Mouse (Mus musculus) stomach, embryonic 15.5 days (tissue): Measurements from ENCODE around the gene Olfr657. TPM values are rescaled to one million over a fixed set of nuclear protein-coding genes. Genes with fewer than 3 reads are reported as not detected.

ENCODE experiments used
- ATAC-seq: fragments of 200-750 bp; cut with Nextera tagmentation; 2 replicates; pipeline ENCODE4 v1.8.0; 2017; ENCODE audit warnings: low read depth, moderate number of reproducible peaks, moderate TSS enrichment; ENCODE audit not compliant: insufficient read depth, low FRiP score
- H3K27ac ChIP-seq: fragments of 300-500 bp; sonication (generic); 2 replicates; pipeline ENCODE4 v1.5.1; 2015; ENCODE audit warnings: mild to moderate bottlenecking, inconsistent platforms
- H3K27me3 ChIP-seq: fragments of 300-500 bp; sonication (generic); replicated peaks from 2 replicates; pipeline ENCODE4 v1.6.1; 2015; ENCODE audit warnings: inconsistent platforms
- H3K36me3 ChIP-seq: fragments of 300-500 bp; sonication (generic); 2 replicates; pipeline ENCODE4 v1.6.1; 2015; ENCODE audit warnings: inconsistent platforms
- H3K4me1 ChIP-seq: fragments of 300-500 bp; sonication (generic); 2 replicates; pipeline ENCODE4 v1.6.1; 2015; ENCODE audit warnings: inconsistent platforms
- H3K4me2 ChIP-seq: fragments of 300-500 bp; sonication (generic); 2 replicates; pipeline ENCODE4 v1.6.1; 2015; ENCODE audit warnings: mild to moderate bottlenecking, inconsistent platforms
- H3K4me3 ChIP-seq: fragments of 300-500 bp; sonication (generic); replicated peaks from 2 replicates; pipeline ENCODE4 v1.5.1; 2015; ENCODE audit warnings: inconsistent platforms
- H3K9ac ChIP-seq: fragments of 300-500 bp; sonication (generic); 2 replicates; pipeline ENCODE4 v1.6.1; 2015; ENCODE audit warnings: inconsistent platforms
- H3K9me3 ChIP-seq: fragments of 300-500 bp; sonication (generic); 2 replicates; pipeline ENCODE4 v1.6.1; 2016; ENCODE audit warnings: inconsistent platforms
- WGBS: fragments of 180-500 bp; shearing (Covaris S2); methylation state at CpG from one replicate; pipeline ENCODE4 v1.1.7; 2015; 5-methylcytosine and 5-hydroxymethylcytosine counted together
- polyA plus RNA-seq: library from polyadenylated mRNA; unstranded; fragments of >200 nt; fragmentation: Nextera tagmentation; extraction: Ambion mirVana; gene quantifications from 2 replicates; pipeline ENCODE4 v1.2.1, GENCODE M21; 2015

The Olfr657 gene
- polyA plus RNA-seq, 1 experiment from 2014 or later = not detected

DNA sequence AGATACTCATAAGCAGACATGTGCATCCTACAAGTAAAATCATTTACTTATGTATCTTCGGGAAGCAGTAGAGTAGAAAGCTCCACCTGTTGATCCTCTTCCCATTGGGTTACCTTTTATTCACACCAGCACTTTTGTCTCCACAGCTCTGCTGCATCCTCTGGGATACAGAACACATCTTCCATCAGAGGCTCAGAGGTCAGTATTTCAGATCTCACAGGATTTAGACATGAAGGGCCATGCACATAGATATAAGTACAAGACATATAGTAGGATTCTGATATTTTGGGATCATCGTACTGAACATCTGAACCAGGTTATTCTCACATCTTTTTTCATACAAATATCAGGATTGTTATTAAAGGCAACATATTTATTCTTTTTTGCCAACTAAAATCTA, 61.6 kb downstream of the Olfr657 start, which contains the start of gene Olfr661:
Gene Olfr661, plus strand, starts transcription at position 301 of the 400 bp plus-strand sequence.
- no peak within 1 kb of the TSS for H3K27ac ChIP-seq
- no peak within 1 kb of the TSS for H3K4me3 ChIP-seq
- 83% methylated on average over 2 of the region's 2 CpGs for WGBS
- H3K9me3 ChIP-seq = no peaks in the 10 kb centered on the region
- no peak within 1 kb of the TSS for H3K9ac ChIP-seq
- no peaks in the 10 kb centered on the region for H3K36me3 ChIP-seq
- no peaks in the 10 kb centered on the region for H3K27me3 ChIP-seq
- no peak for ATAC-seq
- no peaks in the 10 kb centered on the region for H3K4me1 ChIP-seq
- no peak within 1 kb of the TSS for H3K4me2 ChIP-seq

Other genes with a start within 250 kb of the Olfr657 start
- 0.35 and 0.54 TPM in 2 replicates for gene Trim30c, start 224.0 kb upstream of the Olfr657 start, polyA plus RNA-seq
- 1.8 and 2.2 TPM in 2 replicates for gene Trim30a, start 159.6 kb upstream of the Olfr657 start, polyA plus RNA-seq
- 0.64 and 0.74 TPM in 2 replicates for gene Trim30d, start 116.9 kb upstream of the Olfr657 start, polyA plus RNA-seq
- gene Olfr651, start 74.7 kb upstream of the Olfr657 start, polyA plus RNA-seq = not detected in 2 replicates
- not detected in 2 replicates for gene Olfr652, start 63.9 kb upstream of the Olfr657 start, polyA plus RNA-seq
- gene Olfr653, start 47.5 kb upstream of the Olfr657 start, polyA plus RNA-seq = not detected in 2 replicates
- not detected in 2 replicates for gene Olfr654, start 37.8 kb upstream of the Olfr657 start, polyA plus RNA-seq
- gene Olfr655, start 23.0 kb upstream of the Olfr657 start, polyA plus RNA-seq = not detected in 2 replicates
- not detected in 2 replicates for gene Olfr656, start 10.8 kb upstream of the Olfr657 start, polyA plus RNA-seq
- not detected in 2 replicates for gene Olfr658, start 22.5 kb downstream of the Olfr657 start, polyA plus RNA-seq
- gene Olfr659, start 42.0 kb downstream of the Olfr657 start, polyA plus RNA-seq = not detected in 2 replicates
- not detected in 2 replicates for gene Olfr661, start 61.7 kb downstream of the Olfr657 start, polyA plus RNA-seq
- not detected in 2 replicates for gene Usp17le, start 152.7 kb downstream of the Olfr657 start, polyA plus RNA-seq
- not detected in 2 replicates for gene Usp17lb, start 217.8 kb downstream of the Olfr657 start, polyA plus RNA-seq
- gene Usp17la, start 232.2 kb downstream of the Olfr657 start, polyA plus RNA-seq = not detected in 2 replicates